Comparison of ENCODE assay signal across 18 mouse cellular contexts in the genomic region with DNA sequence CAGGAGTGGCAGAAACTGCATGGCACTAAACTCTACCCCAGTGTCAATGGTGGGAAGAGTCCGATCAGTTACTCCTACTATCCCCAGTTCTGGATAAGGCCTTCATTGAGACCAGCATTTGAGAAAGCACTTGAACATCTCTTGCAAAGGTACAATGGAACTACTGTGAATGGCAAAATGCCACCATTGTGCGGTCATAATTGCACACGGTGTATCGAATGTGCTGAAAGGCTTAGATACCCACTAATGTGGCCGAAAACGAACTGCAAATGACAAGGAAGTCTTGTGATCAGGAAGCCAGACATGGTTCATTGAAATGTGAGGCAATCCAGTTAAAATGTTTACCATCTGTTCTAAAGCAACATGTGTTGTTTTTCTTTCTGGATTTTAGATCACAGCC. TPM values are rescaled to one million over a fixed set of nuclear protein-coding genes. Genes with fewer than 3 reads are reported as not detected.
DNase-seq lines count a peak whose midpoint lies in the region; ATAC-seq lines count a peak whose summit lies in the region.
"Had no signal": no experiment of that assay in that cellular context is flagged by ENCODE, and none has a peak within 500 bp of the region (broad histone marks: within the 10 kb centered on the region; RNA-seq: fewer than 3 reads in every experiment).

No protein-coding gene starts in this region.

- WGBS in midbrain, embryonic 11.5 days, result 91% methylated on average over 6 of the region's 6 CpGs
- 83% methylated on average over 6 of the region's 6 CpGs for WGBS in midbrain, embryonic 14.5 days
- 56% methylated on average over 6 of the region's 6 CpGs for WGBS in embryonic facial prominence, embryonic 10.5 days

- no peak overlapping the region for H3K27ac ChIP-seq in midbrain, embryonic 11.5 days (ENCODE audit: low read depth, low read length)
- no peak overlapping the region for H3K27ac ChIP-seq in midbrain, embryonic 14.5 days (replicated peaks; ENCODE audit: low read depth, low read length)
- H3K27ac ChIP-seq in embryonic facial prominence, embryonic 10.5 days (replicated peaks), result no peak overlapping the region
- H3K27ac ChIP-seq: forebrain, embryonic 15.5 days; heart, embryonic 15.5 days; hindbrain, embryonic 15.5 days had no signal

- no peaks in the 10 kb centered on the region for H3K4me1 ChIP-seq in midbrain, embryonic 11.5 days (ENCODE audit: control insufficient read depth, insufficient read depth, low read length)
- H3K4me1 ChIP-seq in midbrain, embryonic 14.5 days (ENCODE audit: control insufficient read depth, insufficient read depth, low read length), result no peaks in the 10 kb centered on the region
- peaks cover 6% of the 10 kb centered on the region; the same call in 1 of the 2 replicates for H3K4me1 ChIP-seq in embryonic facial prominence, embryonic 10.5 days
- H3K4me1 ChIP-seq: forebrain, embryonic 15.5 days; heart, embryonic 15.5 days; hindbrain, embryonic 15.5 days had no signal

- no peak overlapping the region for H3K4me3 ChIP-seq in midbrain, embryonic 11.5 days (ENCODE audit: low read depth, low read length)
- no peak overlapping the region for H3K4me3 ChIP-seq in midbrain, embryonic 14.5 days (replicated peaks; ENCODE audit: low read depth, low read length)
- H3K4me3 ChIP-seq in embryonic facial prominence, embryonic 10.5 days, result no peak overlapping the region
- H3K4me3 ChIP-seq: forebrain, embryonic 15.5 days; heart, embryonic 15.5 days; hindbrain, embryonic 15.5 days had no signal

- no peak for ATAC-seq in midbrain, embryonic 11.5 days (ENCODE audit: low FRiP score)
- ATAC-seq in midbrain, embryonic 14.5 days (ENCODE audit: low FRiP score, low TSS enrichment), result no peak
- ATAC-seq: forebrain, embryonic 15.5 days; intestine, embryonic 16.5 days had no signal

- DNase-seq in midbrain, embryonic 11.5 days (ENCODE audit: low spot score, missing footprints), result peak; percentile 56
- no peak for DNase-seq in midbrain, embryonic 14.5 days
- DNase-seq in embryo, embryonic 10.5 days (ENCODE audit: low spot score), result peak; percentile 35
- peak; percentile 27 for DNase-seq in embryonic facial prominence, embryonic 10.5 days (ENCODE audit: low spot score)
- peak; percentile 14 for DNase-seq in skeletal muscle tissue, adult 2 months (ENCODE audit: low read depth, low spot score)
- no peak for DNase-seq in gastrocnemius, adult 8-10 months (ENCODE audit: low spot score in 2 of 2)
- no peak for DNase-seq in cerebellum, adult 9-11 months
- DNase-seq: adrenal gland, postnatal 10 days; cerebellum, adult 11 months; cerebellum, adult 8-10 months; cerebellum, postnatal 25 days; gastrocnemius, postnatal 36 days; kidney, adult 2 months had no signal

- no peak overlapping the region for H3K9ac ChIP-seq in midbrain, embryonic 11.5 days (ENCODE audit: low read length)
- H3K9ac ChIP-seq in midbrain, embryonic 14.5 days (replicated peaks; ENCODE audit: low read length), result no peak overlapping the region
- H3K9ac ChIP-seq: forebrain, embryonic 15.5 days; heart, embryonic 15.5 days; hindbrain, embryonic 15.5 days had no signal

- no peaks in the 10 kb centered on the region for H3K36me3 ChIP-seq in midbrain, embryonic 11.5 days (ENCODE audit: control insufficient read depth, insufficient read depth, low read length)
- H3K36me3 ChIP-seq in midbrain, embryonic 14.5 days (ENCODE audit: control insufficient read depth, insufficient read depth, low read length), result no peaks in the 10 kb centered on the region
- H3K36me3 ChIP-seq in embryonic facial prominence, embryonic 10.5 days (replicated peaks), result peaks cover 14% of the 10 kb centered on the region; the same call in 1 of the 2 replicates
- H3K36me3 ChIP-seq: forebrain, embryonic 15.5 days; heart, embryonic 15.5 days; hindbrain, embryonic 15.5 days had no signal

- H3K27me3 ChIP-seq in midbrain, embryonic 11.5 days (ENCODE audit: control insufficient read depth, insufficient read depth, low read length), result no peaks in the 10 kb centered on the region
- no peaks in the 10 kb centered on the region for H3K27me3 ChIP-seq in midbrain, embryonic 14.5 days (ENCODE audit: control insufficient read depth, insufficient read depth, low read length)
- no peaks in the 10 kb centered on the region for H3K27me3 ChIP-seq in embryonic facial prominence, embryonic 10.5 days (replicated peaks; ENCODE audit: low read depth, poor library complexity, severe bottlenecking)
- H3K27me3 ChIP-seq: forebrain, embryonic 15.5 days; heart, embryonic 15.5 days; hindbrain, embryonic 15.5 days had no signal

- no peak overlapping the region for H3K4me2 ChIP-seq in midbrain, embryonic 11.5 days
- H3K4me2 ChIP-seq in midbrain, embryonic 14.5 days (ENCODE audit: low read length), result no peak overlapping the region
- H3K4me2 ChIP-seq: forebrain, embryonic 15.5 days; heart, embryonic 11.5 days; heart, embryonic 15.5 days; hindbrain, embryonic 15.5 days had no signal

- H3K9me3 ChIP-seq in midbrain, embryonic 11.5 days (ENCODE audit: control insufficient read depth, low read length), result no peaks in the 10 kb centered on the region
- H3K9me3 ChIP-seq in midbrain, embryonic 14.5 days (ENCODE audit: control insufficient read depth, low read length), result no peaks in the 10 kb centered on the region
- no peaks in the 10 kb centered on the region for H3K9me3 ChIP-seq in embryonic facial prominence, embryonic 10.5 days
- H3K9me3 ChIP-seq: forebrain, embryonic 15.5 days; heart, embryonic 15.5 days; hindbrain, embryonic 15.5 days had no signal

RNA-seq across cellular contexts. Expression of gene Wnt16, which starts 54.5 kb away (rescaled TPM):
- 0.12 and 0.75 TPM in 2 replicates for polyA plus RNA-seq in midbrain, embryonic 11.5 days (2014; fragmentation: Nextera tagmentation; extraction: Ambion mirVana)
- polyA plus RNA-seq in midbrain, embryonic 14.5 days (2014; fragmentation: Nextera tagmentation; extraction: Ambion mirVana), result 0.18 TPM in 1 of 2 replicates, not detected in the other
- polyA plus RNA-seq in embryonic facial prominence, embryonic 10.5 days (2016; fragmentation: Nextera tagmentation; extraction: Ambion mirVana), result 0.57 and 0.83 TPM in 2 replicates
- 1 to 10 TPM; 2.2 to 3.8 (median 3.2) TPM for total RNA-seq in gastrocnemius, adult 8-10 months (2022)

Comparison
In these comparisons a context has a peak if more than half of its experiments do, and no peak if none do; other contexts are left out.
1. DNase-seq: peak in midbrain, embryonic 11.5 days (single experiment), embryo, embryonic 10.5 days (single experiment), embryonic facial prominence, embryonic 10.5 days (single experiment) and skeletal muscle tissue, adult 2 months (single experiment); none in midbrain, embryonic 14.5 days (single experiment), gastrocnemius, adult 8-10 months (0 of 2) and cerebellum, adult 9-11 months (single experiment).